Mouse (Mus musculus) adrenal gland, adult 18-20 months (tissue): Measurements from ENCODE around the gene Sp2. TPM values are rescaled to one million over a fixed set of nuclear protein-coding genes. Genes with fewer than 3 reads are reported as not detected.

Experiments
- DNase-seq, 2 experiments: peaks; one replicate each; pipeline ENCODE4 v3.0.0; 2021 to 2022; ENCODE audit warnings: low spot score in 2 of 2
- total RNA-seq, 2 experiments: library from RNA; stranded (reverse); gene quantifications; 1 replicate in 1 of 2; 2 replicates in 1 of 2; pipeline ENCODE4 v1.2.3; 2021

The Sp2 gene
- total RNA-seq, 2 experiments from 2014 or later, result 13.4 to 15.1 TPM

- DNase-seq, result no peak
These were observed 9.3 kb downstream of the Sp2 start for GRCm38 (mm10) chr11:96973426-96973964.

GRCm38 (mm10) chr11:96972906-96973305, 9.9 kb downstream of the Sp2 start:
- DNase-seq, result no peak

GRCm38 (mm10) chr11:96970341-96970740, 12.4 kb downstream of the Sp2 start:
- DNase-seq, result no peak

GRCm38 (mm10) chr11:96969746-96970145, 13.0 kb downstream of the Sp2 start:
- DNase-seq, result no peak

- DNase-seq, result no peak
These were observed 13.5 kb downstream of the Sp2 start for GRCm38 (mm10) chr11:96969280-96969722.

- DNase-seq, result no peak
These were observed 14.3 kb downstream of the Sp2 start for GRCm38 (mm10) chr11:96968476-96968875.

- DNase-seq, result no peak
These were observed 15.1 kb downstream of the Sp2 start for GRCm38 (mm10) chr11:96967544-96968269.

- DNase-seq, result no peak
These were observed 15.7 kb downstream of the Sp2 start for GRCm38 (mm10) chr11:96966914-96967543.

- no peak for DNase-seq
These were observed 16.6 kb downstream of the Sp2 start for GRCm38 (mm10) chr11:96966172-96966571.

- peak; percentile 87 to 91 for DNase-seq
These were observed 19.2 kb downstream of the Sp2 start for GRCm38 (mm10) chr11:96963580-96963979.

- DNase-seq, result no peak
These were observed 25.5 kb downstream of the Sp2 start for GRCm38 (mm10) chr11:96957061-96957805.

- no peak for DNase-seq
These were observed 26.6 kb downstream of the Sp2 start for GRCm38 (mm10) chr11:96956009-96956724.

GRCm38 (mm10) chr11:96955094-96955493, 27.7 kb downstream of the Sp2 start:
- no peak for DNase-seq

- DNase-seq, result no peak
These were observed 29.9 kb downstream of the Sp2 start for GRCm38 (mm10) chr11:96952896-96953295.

GRCm38 (mm10) chr11:96952426-96952825, 30.3 kb downstream of the Sp2 start:
- DNase-seq, result no peak

GRCm38 (mm10) chr11:96950767-96951166, 32.0 kb downstream of the Sp2 start:
- no peak for DNase-seq

GRCm38 (mm10) chr11:96947849-96948248, 34.9 kb downstream of the Sp2 start:
- no peak for DNase-seq

- DNase-seq, result no peak
These were observed 36.3 kb downstream of the Sp2 start for GRCm38 (mm10) chr11:96946498-96946897.

GRCm38 (mm10) chr11:96944844-96945580, 37.7 kb downstream of the Sp2 start:
- DNase-seq, result no peak

GRCm38 (mm10) chr11:96943746-96944304, 38.9 kb downstream of the Sp2 start, which contains the start of gene Pnpo:
Gene Pnpo (minus strand): TSS chr11:96943986.
- DNase-seq, result peak; percentile 78 to 79
